Mouse (Mus musculus): ENCODE measurements at regions not wholly inside any gene's neighbourhood (a gene's known extent, or its start where the extent isn't known, plus 50 kb on each side); places are given as distances from the start of the nearest gene placed in this dataset.

DNA sequence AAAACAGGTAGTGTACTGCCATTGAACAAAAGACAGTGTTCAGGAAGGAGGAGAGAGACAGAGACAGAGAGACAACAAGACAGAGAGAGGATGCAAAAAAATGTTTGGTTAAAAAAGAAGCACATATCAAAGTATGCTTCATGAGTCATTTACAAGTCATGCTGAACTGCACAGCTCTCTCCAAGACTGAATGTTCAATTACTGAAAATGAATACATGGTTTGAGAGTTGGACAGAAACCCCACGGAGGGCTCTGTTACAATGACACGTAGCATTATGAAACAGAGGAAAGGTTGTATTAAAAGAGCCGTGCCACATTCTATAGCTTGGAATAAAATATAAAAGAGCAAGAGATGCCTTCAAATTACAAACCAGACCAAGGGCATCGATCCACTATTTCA lies 164.3 kb upstream of the Gm9747 start:
- Histone ChIP-seq H3K9ac (no peak overlapping the region), H3K4me1 (no peaks in the 10 kb centered on the region), H3K4me3 (replicated peaks) (no peak overlapping the region), H3K4me2 (replicated peaks) (no peak overlapping the region), H3K27ac (replicated peaks) (no peak overlapping the region), H3K36me3 (no peaks in the 10 kb centered on the region), H3K9me3 (replicated peaks) (no peaks in the 10 kb centered on the region), H3K27me3 (no peaks in the 10 kb centered on the region)
- WGBS: 79% methylated on average over 4 of the region's 4 CpGs
- ATAC-seq (ENCODE audit: insufficient number of reproducible peaks, low FRiP score, low TSS enrichment, low read depth): no peak

GRCm38 (mm10) chr1:82070181-82071109 lies 162.5 kb upstream of the Gm9747 start:
- Histone ChIP-seq H3K4me2 (replicated peaks) (no peak overlapping the region), H3K36me3 (no peaks in the 10 kb centered on the region), H3K9ac (no peak overlapping the region), H3K4me3 (replicated peaks) (no peak overlapping the region), H3K9me3 (replicated peaks) (no peaks in the 10 kb centered on the region), H3K27ac (replicated peaks) (no peak overlapping the region), H3K27me3 (no peaks in the 10 kb centered on the region), H3K4me1 (no peaks in the 10 kb centered on the region)
- 59% methylated on average over 9 of the region's 9 CpGs for WGBS
- ATAC-seq (ENCODE audit: insufficient number of reproducible peaks, low FRiP score, low TSS enrichment, low read depth): no peak

- Histone ChIP-seq H3K4me1 (peaks cover 3% of the 10 kb centered on the region; the same call in 1 of the 2 replicates), H3K36me3 (no peaks in the 10 kb centered on the region), H3K27ac (replicated peaks) (no peak overlapping the region), H3K4me3 (replicated peaks) (no peak overlapping the region), H3K4me2 (replicated peaks) (no peak overlapping the region), H3K9me3 (replicated peaks) (no peaks in the 10 kb centered on the region), H3K9ac (no peak overlapping the region), H3K27me3 (no peaks in the 10 kb centered on the region)
- ATAC-seq (ENCODE audit: insufficient number of reproducible peaks, low FRiP score, low TSS enrichment, low read depth): no peak
- 70% methylated on average over 6 of the region's 6 CpGs for WGBS
These were observed 143.6 kb upstream of the Gm9747 start for GRCm38 (mm10) chr1:82089136-82089839.

GRCm38 (mm10) chr1:82095101-82095500 lies 137.8 kb upstream of the Gm9747 start:
- no peaks in the 10 kb centered on the region for H3K27me3 ChIP-seq
- H3K4me3 ChIP-seq (replicated peaks): no peak overlapping the region
- 88% methylated on average over 2 of the region's 2 CpGs for WGBS
- no peaks in the 10 kb centered on the region for H3K9me3 ChIP-seq (replicated peaks)
- no peak overlapping the region for H3K4me2 ChIP-seq (replicated peaks)
- H3K36me3 ChIP-seq: no peaks in the 10 kb centered on the region
- H3K27ac ChIP-seq (replicated peaks): no peak overlapping the region
- H3K9ac ChIP-seq: no peak overlapping the region
- H3K4me1 ChIP-seq: peaks cover 3% of the 10 kb centered on the region; the same call in 1 of the 2 replicates
- ATAC-seq (ENCODE audit: insufficient number of reproducible peaks, low FRiP score, low TSS enrichment, low read depth): no peak

- Histone ChIP-seq H3K4me2 (replicated peaks) (no peak overlapping the region), H3K4me1 (no peaks in the 10 kb centered on the region), H3K36me3 (no peaks in the 10 kb centered on the region), H3K9ac (no peak overlapping the region), H3K27me3 (no peaks in the 10 kb centered on the region), H3K4me3 (replicated peaks) (no peak overlapping the region), H3K27ac (replicated peaks) (no peak overlapping the region), H3K9me3 (replicated peaks) (no peaks in the 10 kb centered on the region)
- WGBS: 65% methylated on average over 5 of the region's 5 CpGs
- no peak for ATAC-seq (ENCODE audit: insufficient number of reproducible peaks, low FRiP score, low TSS enrichment, low read depth)
These were observed 126.2 kb upstream of the Gm9747 start for GRCm38 (mm10) chr1:82106756-82107155.

DNA sequence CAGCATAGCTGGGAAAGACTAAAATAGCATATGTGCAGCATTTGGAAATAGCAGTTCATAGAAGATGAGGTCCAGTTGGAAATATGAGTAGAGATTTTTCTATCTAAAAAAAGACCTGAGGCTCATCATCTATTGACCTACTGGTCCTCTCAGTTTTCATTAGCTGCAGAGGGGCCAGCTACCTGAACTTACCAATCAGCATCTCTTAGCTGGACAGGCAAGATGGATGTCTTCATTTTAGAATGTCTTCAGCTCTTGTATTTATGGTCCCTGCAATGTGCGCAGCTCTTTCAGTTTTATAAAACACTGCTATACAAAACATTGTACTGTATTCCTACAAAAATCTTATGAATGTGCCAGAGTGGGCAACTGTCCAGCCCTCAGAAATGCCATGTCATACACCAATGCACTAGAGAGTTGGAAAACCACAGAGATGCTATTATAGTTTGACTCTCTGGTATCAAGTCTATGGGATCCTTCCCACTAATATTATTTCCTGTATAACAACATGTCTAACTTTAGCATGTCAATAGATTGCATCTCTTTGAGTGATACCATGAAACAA lies 122.8 kb upstream of the Gm9747 start:
- H3K27ac ChIP-seq (replicated peaks): no peak overlapping the region
- H3K4me1 ChIP-seq: peaks cover 3% of the 10 kb centered on the region; the same call in 1 of the 2 replicates
- no peak for ATAC-seq (ENCODE audit: insufficient number of reproducible peaks, low FRiP score, low TSS enrichment, low read depth)
- H3K36me3 ChIP-seq: no peaks in the 10 kb centered on the region
- WGBS: 93% methylated on average over 1 of the region's 1 CpGs
- no peaks in the 10 kb centered on the region for H3K27me3 ChIP-seq
- no peak overlapping the region for H3K4me2 ChIP-seq (replicated peaks)
- H3K4me3 ChIP-seq (replicated peaks): no peak overlapping the region
- H3K9me3 ChIP-seq (replicated peaks): no peaks in the 10 kb centered on the region
- no peak overlapping the region for H3K9ac ChIP-seq

- Histone ChIP-seq H3K27ac (replicated peaks) (no peak overlapping the region), H3K4me1 (peaks cover 3% of the 10 kb centered on the region; the same call in 1 of the 2 replicates), H3K27me3 (no peaks in the 10 kb centered on the region), H3K9ac (no peak overlapping the region), H3K36me3 (no peaks in the 10 kb centered on the region), H3K9me3 (replicated peaks) (no peaks in the 10 kb centered on the region), H3K4me2 (replicated peaks) (0 out of 2 replicates have a peak overlapping the region, but pooled peaks have one; percentile 29), H3K4me3 (replicated peaks) (no peak overlapping the region)
- ATAC-seq (ENCODE audit: insufficient number of reproducible peaks, low FRiP score, low TSS enrichment, low read depth): no peak
- 17% methylated on average over 5 of the region's 5 CpGs for whole genome bisulfite sequencing
These were observed 120.5 kb upstream of the Gm9747 start for GRCm38 (mm10) chr1:82112401-82112800.

- no peaks in the 10 kb centered on the region for H3K27me3 ChIP-seq
- H3K9ac ChIP-seq: no peak overlapping the region
- WGBS: 15% methylated on average over 5 of the region's 5 CpGs
- no peak for ATAC-seq (ENCODE audit: insufficient number of reproducible peaks, low FRiP score, low TSS enrichment, low read depth)
- no peak overlapping the region for H3K4me3 ChIP-seq (replicated peaks)
- H3K4me1 ChIP-seq: peaks cover 14% of the 10 kb centered on the region
- no peak overlapping the region for H3K4me2 ChIP-seq (replicated peaks)
- no peaks in the 10 kb centered on the region for H3K36me3 ChIP-seq
- no peaks in the 10 kb centered on the region for H3K9me3 ChIP-seq (replicated peaks)
- no peak overlapping the region for H3K27ac ChIP-seq (replicated peaks)
These were observed 108.4 kb upstream of the Gm9747 start for GRCm38 (mm10) chr1:82124503-82124902.

GRCm38 (mm10) chr1:82129700-82130275 lies 103.1 kb upstream of the Gm9747 start:
- Histone ChIP-seq H3K4me2 (replicated peaks) (no peak overlapping the region), H3K27me3 (no peaks in the 10 kb centered on the region), H3K4me3 (replicated peaks) (no peak overlapping the region), H3K9me3 (replicated peaks) (no peaks in the 10 kb centered on the region), H3K36me3 (no peaks in the 10 kb centered on the region), H3K27ac (replicated peaks) (0 out of 2 replicates have a peak overlapping the region, but pooled peaks have one; percentile 28), H3K4me1 (peaks cover 10% of the 10 kb centered on the region), H3K9ac (no peak overlapping the region)
- ATAC-seq (ENCODE audit: insufficient number of reproducible peaks, low FRiP score, low TSS enrichment, low read depth): peak; percentile 51
- 8% methylated on average over 5 of the region's 5 CpGs for WGBS

- Histone ChIP-seq H3K27ac (replicated peaks) (no peak overlapping the region), H3K9me3 (replicated peaks) (no peaks in the 10 kb centered on the region), H3K27me3 (no peaks in the 10 kb centered on the region), H3K36me3 (no peaks in the 10 kb centered on the region), H3K4me2 (replicated peaks) (no peak overlapping the region), H3K4me3 (replicated peaks) (no peak overlapping the region), H3K9ac (no peak overlapping the region), H3K4me1 (peaks cover 10% of the 10 kb centered on the region)
- ATAC-seq (ENCODE audit: insufficient number of reproducible peaks, low FRiP score, low TSS enrichment, low read depth): no peak
- WGBS: 46% methylated on average over 6 of the region's 6 CpGs
These were observed 100.4 kb upstream of the Gm9747 start for GRCm38 (mm10) chr1:82132536-82132935.

DNA sequence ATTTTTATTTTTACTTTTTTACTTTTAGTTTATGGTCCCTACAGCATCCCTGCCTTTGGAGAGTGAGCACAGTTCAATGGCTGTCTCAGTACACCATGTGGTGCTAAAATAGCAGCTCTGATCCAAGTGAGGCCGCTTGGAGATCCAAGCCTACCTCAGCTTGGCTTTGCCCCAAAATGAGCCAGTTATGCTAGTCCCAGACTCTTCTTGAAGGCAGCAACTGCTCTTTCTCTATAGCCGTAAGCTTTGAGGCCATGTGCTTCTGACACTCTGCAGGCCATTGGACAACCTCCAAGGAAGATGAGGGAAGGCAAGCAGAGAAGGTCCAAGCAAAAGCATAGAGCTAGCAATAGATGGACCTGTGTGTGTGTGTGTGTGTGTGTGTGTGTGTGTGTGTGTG lies 98.0 kb upstream of the Gm9747 start:
- no peaks in the 10 kb centered on the region for H3K27me3 ChIP-seq
- H3K9me3 ChIP-seq (replicated peaks): no peaks in the 10 kb centered on the region
- H3K4me2 ChIP-seq (replicated peaks): no peak overlapping the region
- H3K27ac ChIP-seq (replicated peaks): no peak overlapping the region
- no peak overlapping the region for H3K4me3 ChIP-seq (replicated peaks)
- H3K9ac ChIP-seq: no peak overlapping the region
- H3K36me3 ChIP-seq: no peaks in the 10 kb centered on the region
- no peak for ATAC-seq (ENCODE audit: insufficient number of reproducible peaks, low FRiP score, low TSS enrichment, low read depth)
- WGBS: 84% methylated on average over 2 of the region's 2 CpGs
- H3K4me1 ChIP-seq: 0 out of 2 replicates have a peak, but pooled peaks cover 2% of the 10 kb centered on the region

Measured in embryonic facial prominence, embryonic 15.5 days (tissue).